In the genomic region with DNA sequence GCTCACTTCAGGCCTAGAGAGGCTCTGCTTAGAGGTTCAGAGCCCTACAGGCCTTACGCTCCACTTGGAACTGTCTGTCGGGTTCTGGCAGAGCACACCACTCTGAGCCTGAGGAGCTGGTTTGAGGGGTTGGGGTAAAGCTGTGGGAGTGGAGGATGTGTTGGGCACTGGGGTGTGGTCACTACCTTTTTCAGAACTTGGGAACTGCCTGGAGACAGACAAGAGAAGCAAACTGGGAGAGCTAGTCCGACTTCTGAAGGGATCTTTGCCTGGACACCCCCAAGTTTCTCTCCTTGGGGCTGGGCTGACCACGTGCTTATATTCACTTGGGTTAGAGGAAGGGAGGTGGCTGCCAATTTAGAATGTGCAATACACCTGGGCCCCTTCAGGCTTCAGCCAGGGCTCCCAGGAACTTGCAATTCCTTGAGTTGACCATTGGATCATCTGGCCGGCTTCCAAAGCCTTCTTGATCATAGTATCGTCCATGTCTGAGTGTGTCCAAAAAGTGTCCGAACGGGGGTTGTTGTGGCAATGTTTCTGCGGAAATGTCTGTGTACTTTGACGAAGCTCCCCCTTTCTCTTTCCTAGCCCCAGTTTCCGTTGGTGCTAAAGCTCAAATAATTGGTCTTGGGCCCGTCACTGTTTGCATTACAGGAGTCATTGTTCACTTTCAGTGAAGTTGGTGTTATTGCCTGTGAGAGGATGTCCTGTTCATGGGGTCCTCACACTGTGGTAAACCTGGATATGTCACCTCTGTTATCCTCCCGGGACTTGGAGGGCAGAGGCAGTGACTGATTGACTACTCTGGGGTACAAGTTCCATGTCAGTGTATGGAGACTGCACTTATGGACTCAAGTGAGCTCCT, we compare ENCODE assay signal across 8 mouse cellular contexts. TPM values are rescaled to one million over a fixed set of nuclear protein-coding genes. Genes with fewer than 3 reads are reported as not detected.
A peak's percentile ranks its signal among the peaks of the same experiment; 100 is the strongest.
DNase-seq lines count a peak whose midpoint lies in the region; ATAC-seq and TF ChIP-seq lines count a peak whose summit lies in the region.

No protein-coding gene starts in this region.

- DNase-seq in gastrocnemius, adult 18-20 months (ENCODE audit: low spot score), result peak; percentile 55
- DNase-seq in gastrocnemius, postnatal 25 days, result no peak
- DNase-seq in hindbrain, postnatal 0 days (ENCODE audit: low spot score), result no peak
- DNase-seq in lung, adult 18-20 months, result peak; percentile 51 to 68
- DNase-seq in layer of hippocampus, adult 9-10 months (ENCODE audit: low spot score), result no peak
- no peak for DNase-seq in frontal cortex, postnatal 10 days (ENCODE audit: low spot score in 2 of 2)
- no peak for DNase-seq in retina, postnatal 1 day

- peaks cover 82% of the 10 kb centered on the region for H3K4me1 ChIP-seq in embryonic facial prominence, embryonic 13.5 days
- 0 out of 2 replicates have a peak, but pooled peaks cover 3% of the 10 kb centered on the region for H3K4me1 ChIP-seq in hindbrain, postnatal 0 days (ENCODE audit: insufficient read depth, low read length)

- no peaks in the 10 kb centered on the region for H3K36me3 ChIP-seq in embryonic facial prominence, embryonic 13.5 days
- no peaks in the 10 kb centered on the region for H3K36me3 ChIP-seq in hindbrain, postnatal 0 days (ENCODE audit: insufficient read depth, low read length)

- H3K9ac ChIP-seq in embryonic facial prominence, embryonic 13.5 days, result peak overlapping the region; percentile 97
- peak overlapping the region; percentile 28; the same call in 1 of the 2 replicates for H3K9ac ChIP-seq in hindbrain, postnatal 0 days (replicated peaks; ENCODE audit: low read length)

- WGBS in embryonic facial prominence, embryonic 13.5 days, result 70% methylated on average over 13 of the region's 13 CpGs
- WGBS in hindbrain, postnatal 0 days, result 79% methylated on average over 13 of the region's 13 CpGs

- no peak for TF ChIP-seq CTCF in hindbrain, postnatal 0 days (IDR thresholded peaks at IDR 0.05; ENCODE audit: low read depth)

- ATAC-seq in embryonic facial prominence, embryonic 13.5 days (ENCODE audit: insufficient number of reproducible peaks, insufficient read depth, low FRiP score, low TSS enrichment, low read depth), result no peak
- no peak for ATAC-seq in hindbrain, postnatal 0 days

- peak overlapping the region; percentile 79 for H3K4me2 ChIP-seq in embryonic facial prominence, embryonic 13.5 days
- H3K4me2 ChIP-seq in hindbrain, postnatal 0 days (ENCODE audit: low read depth, low read length), result peak overlapping the region; percentile 31; the same call in 1 of the 2 replicates

- peak overlapping the region; percentile 91 for H3K4me3 ChIP-seq in embryonic facial prominence, embryonic 13.5 days
- no peak overlapping the region for H3K4me3 ChIP-seq in hindbrain, postnatal 0 days (ENCODE audit: low read length)

- H3K27me3 ChIP-seq in embryonic facial prominence, embryonic 13.5 days, result no peaks in the 10 kb centered on the region
- H3K27me3 ChIP-seq in hindbrain, postnatal 0 days (ENCODE audit: insufficient read depth, low read length), result peaks cover 14% of the 10 kb centered on the region; the same call in 1 of the 2 replicates

- peak overlapping the region; percentile 100 for H3K27ac ChIP-seq in embryonic facial prominence, embryonic 13.5 days
- H3K27ac ChIP-seq in hindbrain, postnatal 0 days, result no peak overlapping the region

- no peaks in the 10 kb centered on the region for H3K9me3 ChIP-seq in embryonic facial prominence, embryonic 13.5 days
- no peaks in the 10 kb centered on the region for H3K9me3 ChIP-seq in hindbrain, postnatal 0 days (ENCODE audit: low read length)

RNA-seq across cellular contexts. Expression of a gene that starts 3.0 kb away (rescaled TPM):
- total RNA-seq in gastrocnemius, adult 18-20 months (2021), result 100 to 1,000 TPM; 199 to 202 TPM
- 100 to 1,000 TPM; 183 to 204 TPM for total RNA-seq in gastrocnemius, postnatal 25 days (2021)
- 51.0 and 57.8 TPM in 2 replicates for polyA plus RNA-seq in embryonic facial prominence, embryonic 13.5 days (2015; fragmentation: Nextera tagmentation; extraction: Ambion mirVana)
- 11.2 and 11.7 TPM in 2 replicates for total RNA-seq in hindbrain, postnatal 0 days (2014; rRNA removed)
- 5.7 and 6.1 TPM in 2 replicates for polyA plus RNA-seq in hindbrain, postnatal 0 days (2015; fragmentation: Nextera tagmentation; extraction: Ambion mirVana)

RNA-seq across cellular contexts. Expression of a gene that starts 25.3 kb away (rescaled TPM):
- 100 to 1,000 TPM; 452 to 469 TPM for total RNA-seq in gastrocnemius, adult 18-20 months (2021)
- 100 to 1,000 TPM; 464 to 492 TPM for total RNA-seq in gastrocnemius, postnatal 25 days (2021)
- 481 and 529 TPM in 2 replicates for polyA plus RNA-seq in embryonic facial prominence, embryonic 13.5 days (2015; fragmentation: Nextera tagmentation; extraction: Ambion mirVana)
- 442 and 469 TPM in 2 replicates for total RNA-seq in hindbrain, postnatal 0 days (2014; rRNA removed)
- 256 and 260 TPM in 2 replicates for polyA plus RNA-seq in hindbrain, postnatal 0 days (2015; fragmentation: Nextera tagmentation; extraction: Ambion mirVana)

RNA-seq across cellular contexts. Expression of a gene that starts 38.5 kb away (rescaled TPM):
- total RNA-seq in gastrocnemius, adult 18-20 months (2021), result 1 to 10 TPM; 7.6 to 8.2 TPM
- 1 to 10 TPM; 5.7 to 7.2 TPM for total RNA-seq in gastrocnemius, postnatal 25 days (2021)
- polyA plus RNA-seq in embryonic facial prominence, embryonic 13.5 days (2015; fragmentation: Nextera tagmentation; extraction: Ambion mirVana), result 33.6 and 34.5 TPM in 2 replicates
- 20.8 and 23.4 TPM in 2 replicates for total RNA-seq in hindbrain, postnatal 0 days (2014; rRNA removed)
- 16.0 and 16.2 TPM in 2 replicates for polyA plus RNA-seq in hindbrain, postnatal 0 days (2015; fragmentation: Nextera tagmentation; extraction: Ambion mirVana)

RNA-seq across cellular contexts. Expression of a gene that starts 50.4 kb away (rescaled TPM):
- 10 to 100 TPM; 21.6 to 24.2 TPM for total RNA-seq in gastrocnemius, adult 18-20 months (2021)
- total RNA-seq in gastrocnemius, postnatal 25 days (2021), result 10 to 100 TPM; 19.5 to 21.9 TPM
- polyA plus RNA-seq in embryonic facial prominence, embryonic 13.5 days (2015; fragmentation: Nextera tagmentation; extraction: Ambion mirVana), result 187 and 189 TPM in 2 replicates
- 65.1 and 71.4 TPM in 2 replicates for total RNA-seq in hindbrain, postnatal 0 days (2014; rRNA removed)
- 75.2 and 78.8 TPM in 2 replicates for polyA plus RNA-seq in hindbrain, postnatal 0 days (2015; fragmentation: Nextera tagmentation; extraction: Ambion mirVana)

Comparison
In these comparisons a context has a peak if more than half of its experiments do, and no peak if none do; other contexts are left out.
1. DNase-seq: peak in gastrocnemius, adult 18-20 months (single experiment) and lung, adult 18-20 months (2 of 2); none in gastrocnemius, postnatal 25 days (single experiment), hindbrain, postnatal 0 days (single experiment), layer of hippocampus, adult 9-10 months (single experiment), frontal cortex, postnatal 10 days (0 of 2) and retina, postnatal 1 day (single experiment).
2. RNA of a gene that starts 3.0 kb away (total RNA-seq): 183 to 204 TPM in gastrocnemius, postnatal 25 days and 199 to 202 TPM in gastrocnemius, adult 18-20 months; 11.2 to 11.7 TPM in hindbrain, postnatal 0 days; every median in the first group is over 10 times any median in the second.